Mouse (Mus musculus): ENCODE measurements at regions not wholly inside any gene's neighbourhood (a gene's known extent, or its start where the extent isn't known, plus 50 kb on each side); places are given as distances from the start of the nearest gene placed in this dataset.
"Not testable (repeated sequence)": the region's sequence is repeated elsewhere in the genome, so short reads cannot be mapped to it uniquely, and the experiment has no call there.

DNA sequence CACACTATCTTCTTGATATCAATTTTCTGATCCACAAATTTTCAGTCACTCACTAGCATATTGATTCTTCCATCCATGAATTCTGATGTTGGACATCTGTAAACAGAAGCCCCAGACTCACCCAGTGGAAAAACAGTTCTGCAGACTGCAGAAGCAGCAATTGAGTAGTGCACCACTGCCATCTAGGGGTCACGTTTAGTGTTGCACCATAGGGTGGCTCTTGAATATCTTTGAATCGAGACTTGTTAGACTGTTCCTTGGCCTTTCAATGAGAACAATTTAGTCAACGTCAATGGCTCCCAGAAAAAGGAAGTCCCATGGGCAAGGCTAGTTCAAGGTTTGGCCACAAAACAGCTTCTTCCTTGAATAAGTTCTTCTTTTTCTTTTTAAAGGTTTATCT is 828.1 kb downstream of the Gm10330 start:
- not testable (repeated sequence) for H3K27ac ChIP-seq (ENCODE audit: low read length); H3K4me1 ChIP-seq (ENCODE audit: control insufficient read depth, insufficient read depth, low read length); H3K27me3 ChIP-seq (ENCODE audit: control insufficient read depth, insufficient read depth, low read depth, low read length); ATAC-seq; H3K36me3 ChIP-seq (ENCODE audit: control insufficient read depth, insufficient read depth, low read length); H3K4me3 ChIP-seq (ENCODE audit: low read depth, low read length); H3K9me3 ChIP-seq (replicated peaks; ENCODE audit: control insufficient read depth, low read length, poor library complexity, severe bottlenecking); H3K9ac ChIP-seq (ENCODE audit: low read depth, low read length); H3K4me2 ChIP-seq (ENCODE audit: low read length)
- WGBS, result 55% methylated on average over 3 of the region's 3 CpGs

DNA sequence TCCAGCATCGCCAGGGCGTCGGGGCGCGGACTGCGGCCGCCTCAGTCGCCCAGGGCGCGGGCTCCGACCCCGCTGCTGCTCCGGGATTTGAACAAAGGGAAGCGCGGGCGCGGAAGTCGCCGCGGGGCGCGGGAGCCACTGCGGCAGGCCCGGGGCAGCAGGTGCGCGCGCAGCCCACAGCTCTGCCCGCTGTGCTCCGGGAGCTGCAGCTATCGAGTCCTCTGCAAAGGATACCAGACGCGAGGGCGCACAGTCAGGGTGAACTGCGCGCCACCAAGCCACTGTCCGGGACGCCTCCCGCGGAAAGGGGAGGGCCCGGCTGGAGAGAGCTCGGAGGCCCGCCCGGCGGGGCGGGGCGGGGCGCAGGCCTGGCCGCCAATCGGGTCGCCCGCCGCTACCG is 873.9 kb downstream of the Gm10330 start:
- H3K4me1 ChIP-seq (ENCODE audit: control insufficient read depth, insufficient read depth, low read length); H3K27me3 ChIP-seq (ENCODE audit: control insufficient read depth, insufficient read depth, low read depth, low read length); H3K36me3 ChIP-seq (ENCODE audit: control insufficient read depth, insufficient read depth, low read length); H3K9me3 ChIP-seq (replicated peaks; ENCODE audit: control insufficient read depth, low read length, poor library complexity, severe bottlenecking): not testable (repeated sequence)
- Histone ChIP-seq H3K27ac (ENCODE audit: low read length) (0 out of 2 replicates have a peak overlapping the region, but pooled peaks have one; percentile 33), H3K9ac (ENCODE audit: low read depth, low read length) (peak overlapping the region; percentile 61), H3K4me2 (ENCODE audit: low read length) (peak overlapping the region; percentile 44), H3K4me3 (ENCODE audit: low read depth, low read length) (peak overlapping the region; percentile 47)
- ATAC-seq, result 0 out of 2 replicates have a peak, but pooled peaks have one; percentile 58
- WGBS, result under 1% methylated on average over 37 of the region's 53 CpGs

Data from midbrain, embryonic 16.5 days (tissue).